Mouse (Mus musculus) embryonic facial prominence, embryonic 10.5 days (tissue): ENCODE measurements around the gene Calcoco1. TPM values are rescaled to one million over a fixed set of nuclear protein-coding genes. Genes with fewer than 3 reads are reported as not detected.
"Not testable (repeated sequence)": the region's sequence is repeated elsewhere in the genome, so short reads cannot be mapped to it uniquely, and the experiment has no call there.

Experiments used
- DNase-seq: peaks from one replicate; pipeline ENCODE4 v3.0.0-alpha.2; 2017; ENCODE audit warnings: low spot score
- H3K27ac ChIP-seq: fragments of 300-500 bp; sonication (generic); replicated peaks from 2 replicates; pipeline ENCODE4 v1.5.1; 2016; ENCODE audit warnings: mild to moderate bottlenecking
- H3K27me3 ChIP-seq: fragments of 300-500 bp; sonication (generic); replicated peaks from 2 replicates; pipeline ENCODE4 v1.6.1; 2016; ENCODE audit warnings: low read depth, mild to moderate bottlenecking; ENCODE audit not compliant: poor library complexity, severe bottlenecking
- H3K36me3 ChIP-seq: fragments of 300-500 bp; sonication (generic); replicated peaks from 2 replicates; pipeline ENCODE4 v1.6.1; 2016; ENCODE audit warnings: mild to moderate bottlenecking, moderate library complexity
- H3K4me1 ChIP-seq: fragments of 300-500 bp; sonication (generic); 2 replicates; pipeline ENCODE4 v1.6.1; 2016
- H3K4me3 ChIP-seq: fragments of 300-500 bp; sonication (generic); 2 replicates; pipeline ENCODE4 v1.5.1; 2016; ENCODE audit warnings: mild to moderate bottlenecking, moderate library complexity
- H3K9me3 ChIP-seq: fragments of 300-500 bp; sonication (generic); 2 replicates; pipeline ENCODE4 v1.6.1; 2016; ENCODE audit warnings: mild to moderate bottlenecking
- WGBS: fragments of 180-500 bp; shearing (Covaris S2); methylation state at CpG from one replicate; pipeline ENCODE4 v1.1.7; 2016; 5-methylcytosine and 5-hydroxymethylcytosine counted together
- microRNA counts: library from miRNA; unstranded; fragments of <30 nt; microRNA quantifications from one replicate; lab custom pipeline; 2017
- microRNA-seq: library from miRNA; unstranded; fragments of <30 nt; microRNA quantifications from one replicate; pipeline ENCODE4, GENCODE M21; 2017
- polyA plus RNA-seq: library from polyadenylated mRNA; unstranded; fragments of >200 nt; fragmentation: Nextera tagmentation; extraction: Ambion mirVana; gene quantifications from 2 replicates; pipeline ENCODE4 v1.2.1, GENCODE M21; 2016

Calcoco1 gene
- polyA plus RNA-seq, 1 experiment from 2014 or later: 36.4 TPM

DNA sequence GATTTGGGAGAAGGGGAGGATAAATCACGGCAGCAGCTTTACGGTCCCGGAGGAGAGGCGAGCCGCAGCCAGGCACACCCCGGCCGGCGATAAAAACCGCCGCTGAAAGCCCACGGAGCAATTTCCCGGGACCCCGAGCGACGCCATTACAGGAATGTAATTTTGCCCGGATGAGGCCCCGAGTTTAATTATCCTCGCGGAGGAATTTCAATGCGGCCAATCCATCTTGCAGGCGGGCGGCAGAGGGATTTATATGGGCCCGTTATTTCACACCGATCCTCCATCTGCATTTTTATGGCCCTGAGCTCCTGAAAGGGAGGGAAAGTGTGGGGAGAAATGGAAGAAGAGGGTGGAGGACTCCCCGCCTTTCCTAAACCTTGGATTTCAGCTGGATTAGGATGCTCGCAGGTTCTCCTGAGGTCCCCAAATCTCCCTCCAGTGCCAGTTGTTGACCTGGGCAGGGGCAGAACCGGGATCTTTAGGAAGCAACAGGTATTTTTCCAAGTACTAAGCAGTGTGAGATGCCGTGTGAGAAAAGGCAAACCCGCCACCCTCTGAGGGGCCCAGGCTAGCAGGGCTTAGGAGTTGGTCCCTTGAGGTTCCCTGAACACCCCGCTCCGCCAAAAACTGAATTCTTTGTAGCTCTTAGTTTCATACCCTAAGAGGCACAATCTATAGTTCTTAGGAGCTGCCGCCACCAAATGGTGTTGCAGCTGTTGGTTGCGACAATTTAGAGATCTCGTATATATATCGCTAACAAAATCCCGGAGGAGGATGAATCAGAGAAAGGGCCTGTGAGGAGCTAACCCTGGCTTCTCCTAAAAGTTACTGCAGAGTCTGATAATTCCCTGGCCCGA is 49.5 kb downstream of the Calcoco1 start, which contains the start of gene Atp5g2:
Atp5g2 (minus strand) TSS at position 138 of the 857 bp plus-strand sequence.
- DNase-seq: peak; percentile 74
- 3% methylated on average over 37 of the region's 37 CpGs for WGBS
- H3K4me1 ChIP-seq: peaks cover 45% of the 10 kb centered on the region
- no peaks in the 10 kb centered on the region for H3K27me3 ChIP-seq
- H3K27ac ChIP-seq: peak within 1 kb of the TSS; percentile 99
- peak within 1 kb of the TSS; percentile 73 for H3K4me3 ChIP-seq
- peaks cover 21% of the 10 kb centered on the region for H3K36me3 ChIP-seq
- H3K9me3 ChIP-seq: no peaks in the 10 kb centered on the region

DNA sequence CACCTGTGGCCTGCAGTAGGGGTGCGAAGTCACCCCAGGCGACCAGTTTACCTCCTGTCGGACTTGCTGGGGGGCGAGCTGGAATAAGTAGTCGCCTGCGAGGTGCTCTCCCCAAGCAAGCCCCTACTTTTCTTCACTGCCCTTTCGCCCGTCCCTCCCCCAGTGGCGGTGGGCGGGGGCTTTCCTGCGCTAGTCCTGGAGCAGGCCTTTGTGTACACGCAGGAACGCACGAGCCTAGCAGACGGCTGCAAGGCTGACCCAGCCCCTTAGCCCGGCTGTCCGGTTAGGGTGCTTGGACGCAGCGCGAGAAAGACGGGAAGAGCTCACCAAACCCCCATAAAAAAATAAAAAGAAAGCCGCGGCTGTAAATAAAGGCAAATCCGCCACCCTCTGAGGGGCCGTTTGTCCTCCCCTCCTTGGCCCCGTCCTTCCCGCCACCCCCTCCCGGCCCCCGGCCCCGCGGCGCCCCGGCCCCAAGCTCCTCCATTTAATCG is 50.2 kb downstream of the Calcoco1 start:
- no peaks in the 10 kb centered on the region for H3K9me3 ChIP-seq
- peak overlapping the region; percentile 99 for H3K27ac ChIP-seq
- H3K4me1 ChIP-seq: peaks cover 45% of the 10 kb centered on the region
- peak overlapping the region; percentile 73 for H3K4me3 ChIP-seq
- peaks cover 28% of the 10 kb centered on the region for H3K36me3 ChIP-seq
- DNase-seq: peak; percentile 92
- H3K27me3 ChIP-seq: no peaks in the 10 kb centered on the region
- WGBS: under 1% methylated on average over 34 of the region's 34 CpGs

DNA sequence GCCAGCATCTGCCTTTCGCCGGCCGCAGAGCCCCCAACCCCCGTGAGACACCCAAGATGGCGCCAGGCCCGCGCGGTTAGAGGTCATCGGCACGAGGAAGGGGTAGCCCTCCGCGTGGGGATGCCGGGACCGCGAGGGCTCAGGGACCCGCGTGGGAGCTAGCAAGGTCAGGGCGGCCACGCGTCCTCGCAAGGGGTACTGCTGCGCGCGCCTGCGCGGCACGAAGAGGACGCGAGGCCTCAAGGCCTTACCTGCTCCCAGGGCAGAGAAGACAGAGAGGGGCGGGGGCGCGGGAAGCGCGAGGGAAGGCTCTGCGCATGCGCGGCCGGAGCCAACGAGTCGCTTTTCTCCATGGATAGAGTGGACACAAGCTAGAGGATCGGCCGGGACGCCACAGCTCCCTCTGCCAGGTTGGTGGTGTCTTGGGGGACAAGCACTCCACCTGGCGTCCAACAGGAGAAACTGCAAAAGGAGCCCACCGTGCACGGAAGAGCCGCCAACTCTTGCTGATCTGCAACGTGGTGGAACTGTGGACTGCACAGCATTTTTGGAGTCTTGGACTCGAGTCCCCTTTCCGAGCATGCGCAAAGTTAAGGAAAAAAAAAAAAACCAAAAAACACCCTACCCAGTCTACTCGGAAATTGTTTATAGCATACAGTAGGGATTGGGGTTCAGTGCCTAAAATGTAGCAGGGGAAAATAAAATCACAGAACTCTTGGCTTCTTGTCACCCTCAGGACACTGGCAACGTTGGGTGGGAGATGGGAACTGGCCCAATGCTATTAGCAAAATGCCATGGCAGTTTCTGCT is 51.0 kb downstream of the Calcoco1 start:
- Histone ChIP-seq H3K36me3 (peaks cover 36% of the 10 kb centered on the region), H3K27me3 (no peaks in the 10 kb centered on the region), H3K9me3 (no peaks in the 10 kb centered on the region), H3K27ac (peak overlapping the region; percentile 99), H3K4me1 (peaks cover 45% of the 10 kb centered on the region), H3K4me3 (peak overlapping the region; percentile 73)
- DNase-seq: peak; percentile 100
- WGBS: under 1% methylated on average over 53 of the region's 53 CpGs

DNA sequence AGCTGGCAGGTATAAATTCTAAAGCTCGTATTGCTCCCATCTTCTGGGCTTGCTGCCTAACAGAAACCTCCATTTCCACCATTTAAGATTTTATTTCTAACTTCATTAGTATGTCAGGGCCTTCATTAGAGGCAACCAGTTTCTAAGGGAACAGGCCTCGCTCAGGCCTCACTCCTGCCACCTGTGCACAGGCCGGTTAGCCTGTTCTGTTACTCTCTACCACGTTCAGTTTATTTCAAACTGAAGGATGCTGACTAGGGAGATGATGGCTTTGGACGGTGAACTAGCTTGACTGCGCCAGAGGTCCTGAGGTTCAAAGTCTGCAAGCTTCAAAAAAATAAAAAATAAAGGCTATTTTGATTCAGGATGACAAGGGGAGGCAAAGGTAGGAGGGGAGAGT is 51.7 kb downstream of the Calcoco1 start:
- Histone ChIP-seq H3K4me3 (peak overlapping the region; percentile 73), H3K27ac (peak overlapping the region; percentile 99), H3K27me3 (no peaks in the 10 kb centered on the region), H3K9me3 (no peaks in the 10 kb centered on the region), H3K4me1 (peaks cover 45% of the 10 kb centered on the region), H3K36me3 (peaks cover 42% of the 10 kb centered on the region)
- WGBS: 20% methylated on average over 6 of the region's 6 CpGs
- DNase-seq: no peak

DNA sequence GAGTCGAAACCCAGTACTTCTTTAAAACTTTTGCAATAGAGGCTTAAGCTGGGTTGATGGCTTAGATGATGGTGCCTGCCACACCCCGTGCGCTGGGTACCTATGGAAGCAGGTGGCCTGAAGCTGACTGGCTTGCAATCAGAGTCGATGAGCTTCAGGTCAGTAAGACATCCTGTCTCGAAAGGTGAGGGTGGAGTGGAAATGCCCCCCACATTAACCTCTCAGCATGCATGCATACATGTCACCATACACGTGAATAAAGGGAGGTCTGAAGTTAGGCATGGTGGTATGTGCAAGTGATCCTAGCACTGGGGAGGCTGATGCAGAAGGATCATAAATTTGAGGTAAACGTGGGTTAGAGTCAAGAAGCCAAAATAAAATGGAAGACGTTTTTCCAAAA is 52.4 kb downstream of the Calcoco1 start:
- peak overlapping the region; percentile 73 for H3K4me3 ChIP-seq
- H3K36me3 ChIP-seq: peaks cover 49% of the 10 kb centered on the region
- H3K9me3 ChIP-seq: no peaks in the 10 kb centered on the region
- H3K4me1 ChIP-seq: peaks cover 45% of the 10 kb centered on the region
- WGBS: 91% methylated on average over 8 of the region's 8 CpGs
- DNase-seq: no peak
- peak overlapping the region; percentile 99 for H3K27ac ChIP-seq
- H3K27me3 ChIP-seq: no peaks in the 10 kb centered on the region

DNA sequence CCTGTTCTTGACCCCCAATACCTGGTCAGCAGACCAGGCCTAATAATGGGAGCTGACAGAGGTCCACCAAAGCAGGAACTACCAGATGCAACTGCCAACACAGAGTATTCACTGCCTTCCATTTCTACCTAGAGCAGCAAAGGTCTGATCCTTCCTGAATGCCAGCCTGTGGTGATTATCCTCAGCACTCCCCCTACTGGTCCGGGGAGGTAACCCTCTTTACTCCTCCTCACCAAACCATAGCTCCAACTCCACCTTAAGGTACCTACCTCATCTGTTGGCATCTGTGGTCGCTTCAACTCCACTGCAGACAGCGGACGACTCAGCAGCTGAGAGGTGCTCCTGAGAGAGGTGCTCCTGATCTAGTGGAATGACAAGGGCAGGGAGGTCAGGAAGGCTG is 56.5 kb downstream of the Calcoco1 start:
- Histone ChIP-seq H3K27ac (no peak overlapping the region), H3K9me3 (no peaks in the 10 kb centered on the region), H3K36me3 (peaks cover 90% of the 10 kb centered on the region), H3K27me3 (no peaks in the 10 kb centered on the region), H3K4me1 (peaks cover 12% of the 10 kb centered on the region), H3K4me3 (no peak overlapping the region)
- 53% methylated on average over 4 of the region's 4 CpGs for WGBS
- DNase-seq: peak; percentile 70

DNA sequence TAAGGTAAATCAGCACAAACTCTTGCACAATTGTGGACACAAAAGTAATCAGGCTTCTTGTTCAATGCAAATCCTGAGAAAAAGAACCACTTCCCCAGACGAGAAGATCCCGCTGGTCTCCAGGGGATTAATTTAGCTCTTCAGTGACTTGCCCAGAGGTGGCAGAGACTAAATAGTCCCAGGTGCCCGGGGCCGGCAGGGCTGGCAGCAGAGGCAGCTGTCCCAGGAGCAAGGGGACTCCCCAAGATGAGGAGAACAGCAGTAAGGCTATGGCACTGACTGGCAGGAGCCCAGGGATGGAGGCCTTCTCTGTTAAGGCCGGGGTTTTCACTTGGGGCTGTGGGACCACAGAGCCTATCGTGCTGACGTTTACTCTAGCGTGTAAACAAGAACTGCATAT is 58.2 kb downstream of the Calcoco1 start:
- peaks cover 95% of the 10 kb centered on the region for H3K36me3 ChIP-seq
- no peak overlapping the region for H3K4me3 ChIP-seq
- no peaks in the 10 kb centered on the region for H3K27me3 ChIP-seq
- no peak overlapping the region for H3K27ac ChIP-seq
- WGBS: 89% methylated on average over 8 of the region's 8 CpGs
- H3K9me3 ChIP-seq: no peaks in the 10 kb centered on the region
- no peaks in the 10 kb centered on the region for H3K4me1 ChIP-seq
- no peak for DNase-seq

DNA sequence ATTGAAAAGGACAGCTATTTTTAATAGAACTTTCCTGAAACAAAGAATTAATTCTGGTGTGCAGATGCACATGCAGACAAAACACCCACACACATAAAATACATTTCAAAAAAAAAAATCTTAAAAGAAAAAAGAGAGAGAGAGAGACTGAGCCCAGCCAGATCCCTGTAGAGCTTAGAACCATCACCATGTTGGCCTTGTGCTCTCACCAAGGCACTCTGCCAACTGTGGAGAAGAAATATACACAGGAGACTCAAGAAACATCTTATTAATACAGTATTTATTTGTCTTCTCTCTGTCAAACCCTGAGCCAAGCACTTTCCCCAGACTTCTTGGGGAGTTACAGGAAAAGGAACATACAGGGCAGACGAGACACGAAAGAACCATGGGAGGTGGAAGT is 59.4 kb downstream of the Calcoco1 start:
- 79% methylated on average over 2 of the region's 2 CpGs for WGBS
- not testable (repeated sequence) for H3K27ac ChIP-seq, H3K27me3 ChIP-seq, H3K9me3 ChIP-seq, H3K4me3 ChIP-seq, DNase-seq, H3K4me1 ChIP-seq
- peaks cover 83% of the 10 kb centered on the region for H3K36me3 ChIP-seq

DNA sequence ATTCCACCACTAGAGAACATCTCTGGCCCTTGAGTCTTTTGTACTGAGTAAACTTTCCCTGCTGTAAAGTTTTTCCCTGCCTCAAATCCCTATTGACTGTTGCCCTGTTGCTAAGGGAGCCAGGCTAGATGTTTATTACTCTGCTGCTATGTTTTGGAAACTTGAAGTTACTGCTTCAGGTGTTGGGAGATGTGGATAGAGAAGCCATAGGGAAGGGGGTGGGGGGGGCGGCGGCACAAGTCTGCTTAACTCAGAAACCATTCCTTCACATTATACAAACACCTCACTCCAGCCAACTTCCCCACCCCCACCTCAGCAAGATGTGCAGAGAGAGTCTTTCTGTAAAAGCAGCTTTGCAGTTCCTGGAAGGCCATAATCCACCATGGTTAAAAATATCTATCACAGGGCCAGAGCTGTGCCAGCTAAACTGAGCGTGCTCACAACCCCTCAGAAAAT is 64.0 kb downstream of the Calcoco1 start:
- no peak for DNase-seq
- H3K27ac ChIP-seq: 0 out of 2 replicates have a peak overlapping the region, but pooled peaks have one; percentile 31
- H3K9me3 ChIP-seq: no peaks in the 10 kb centered on the region
- no peak overlapping the region for H3K4me3 ChIP-seq
- peaks cover 22% of the 10 kb centered on the region for H3K4me1 ChIP-seq
- H3K36me3 ChIP-seq: peaks cover 38% of the 10 kb centered on the region
- WGBS: 82% methylated on average over 3 of the region's 3 CpGs
- no peaks in the 10 kb centered on the region for H3K27me3 ChIP-seq

MicroRNAs within 50 kb of the gene (microRNA counts, 519-probe panel; counts per million panel counts)
- 188 counts per million, percentile 57 among the panel's probes with 10 or more counts for microRNA mmu-miR-688 (lab: Ali Mortazavi, UCI)

Small RNAs within 50 kb of the gene (microRNA-seq; reads per million reads assigned to microRNA genes)
- gene Mir688: not detected

Other genes with a start within 250 kb of the Calcoco1 start
- 7.6 TPM in 1 of 2 replicates, not detected in the other for gene Gm10337, start 218.5 kb downstream of the Calcoco1 start, polyA plus RNA-seq
- 29.1 and 32.3 TPM in 2 replicates for gene Map3k12, start 205.1 kb downstream of the Calcoco1 start, polyA plus RNA-seq
- 140 and 143 TPM in 2 replicates for gene Tarbp2, start 204.0 kb downstream of the Calcoco1 start, polyA plus RNA-seq
- gene Npff, start 197.2 kb downstream of the Calcoco1 start, polyA plus RNA-seq: 1.8 and 2.8 TPM in 2 replicates
- gene Gm28047, start 97.1 kb downstream of the Calcoco1 start, polyA plus RNA-seq: not detected in 2 replicates
- gene Atf7, start 96.7 kb downstream of the Calcoco1 start, polyA plus RNA-seq: 22.2 and 25.1 TPM in 2 replicates
- gene Atp5g2, start 49.8 kb downstream of the Calcoco1 start, polyA plus RNA-seq: 52.8 and 56.9 TPM in 2 replicates
- 0.08 TPM in 1 of 2 replicates, not detected in the other for gene Hoxc13, start 198.9 kb upstream of the Calcoco1 start, polyA plus RNA-seq
- not detected in 2 replicates for gene Hoxc12, start 214.6 kb upstream of the Calcoco1 start, polyA plus RNA-seq
- gene Hoxc11, start 232.2 kb upstream of the Calcoco1 start, polyA plus RNA-seq: not detected in 2 replicates
- gene Hoxc10, start 244.6 kb upstream of the Calcoco1 start, polyA plus RNA-seq: not detected in 2 replicates
- gene Hoxc5, start 245.3 kb upstream of the Calcoco1 start, polyA plus RNA-seq: 0.07 and 0.18 TPM in 2 replicates